Mouse (Mus musculus): ENCODE measurements around the gene Gmpr2. TPM values are rescaled to one million over a fixed set of nuclear protein-coding genes. Genes with fewer than 3 reads are reported as not detected.

Gene Gmpr2
- polyA plus RNA-seq, 1 experiment, result 23.8 TPM

DNA sequence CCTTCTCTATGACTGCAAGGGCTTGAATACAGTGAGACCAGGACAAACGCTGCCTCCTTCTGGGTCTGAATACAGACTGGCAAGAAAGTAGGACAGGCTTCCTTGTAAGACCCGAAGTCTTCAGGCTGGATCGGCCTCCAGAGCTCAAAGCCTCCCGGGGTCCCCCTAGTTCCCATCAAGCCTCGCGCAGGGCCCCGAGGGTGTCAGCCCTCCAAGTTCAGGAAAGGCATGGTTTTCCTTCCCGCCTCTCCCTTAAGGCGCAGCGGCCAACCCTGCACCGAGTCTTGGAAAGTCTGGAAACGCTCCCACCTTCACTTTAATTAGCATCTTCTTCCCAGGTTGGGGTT is 282 bp upstream of the Gmpr2 start:
- TF ChIP-seq MYOD1 (IDR thresholded peaks at IDR 0.05; ENCODE audit: control insufficient read depth, insufficient read length, low read depth) (no peak), CTCF (IDR thresholded peaks at IDR 0.05; ENCODE audit: control insufficient read depth, insufficient read depth, insufficient read length) (no peak), USF1 (IDR thresholded peaks at IDR 0.05; ENCODE audit: low read depth) (no peak), CEBPB (IDR thresholded peaks at IDR 0.05; ENCODE audit: low read depth) (no peak), FOSL1 (IDR thresholded peaks at IDR 0.05; ENCODE audit: insufficient read depth, low read length, poor library complexity, severe bottlenecking) (no peak)
- Histone ChIP-seq H3K79me3 (ENCODE audit: low read depth) (peaks cover 54% of the 10 kb centered on the region), H3K36me3 (ENCODE audit: control insufficient read depth, insufficient read depth) (peaks cover 37% of the 10 kb centered on the region), H3K4me3 (ENCODE audit: insufficient read depth, poor library complexity, severe bottlenecking) (peak overlapping the region; percentile 75), H3K79me2 (ENCODE audit: control insufficient read depth, insufficient read depth) (peaks cover 76% of the 10 kb centered on the region), H3K27me3 (ENCODE audit: control insufficient read depth, insufficient read depth, insufficient read length) (no peaks in the 10 kb centered on the region), H3ac (ENCODE audit: control insufficient read depth, insufficient read length, low read depth) (peak overlapping the region; percentile 92)

GRCm38 (mm10) chr14:55672741-55673060 is 960 bp downstream of the Gmpr2 start:
- Histone ChIP-seq H3K79me3 (ENCODE audit: low read depth) (peaks cover 46% of the 10 kb centered on the region), H3K79me2 (ENCODE audit: control insufficient read depth, insufficient read depth) (peaks cover 64% of the 10 kb centered on the region), H3K4me3 (ENCODE audit: insufficient read depth, poor library complexity, severe bottlenecking) (peak overlapping the region; percentile 75), H3ac (ENCODE audit: control insufficient read depth, insufficient read length, low read depth) (peak overlapping the region; percentile 62), H3K36me3 (ENCODE audit: control insufficient read depth, insufficient read depth) (peaks cover 50% of the 10 kb centered on the region), H3K27me3 (ENCODE audit: control insufficient read depth, insufficient read depth, insufficient read length) (no peaks in the 10 kb centered on the region)
- TF ChIP-seq FOSL1 (IDR thresholded peaks at IDR 0.05; ENCODE audit: insufficient read depth, low read length, poor library complexity, severe bottlenecking) (no peak), CTCF (IDR thresholded peaks at IDR 0.05; ENCODE audit: control insufficient read depth, insufficient read depth, insufficient read length) (no peak), CEBPB (IDR thresholded peaks at IDR 0.05; ENCODE audit: low read depth) (no peak), MYOG (IDR thresholded peaks at IDR 0.05; ENCODE audit: control insufficient read depth, extremely low read depth, insufficient read length) (no peak), USF1 (IDR thresholded peaks at IDR 0.05; ENCODE audit: low read depth) (no peak), MAX (IDR thresholded peaks at IDR 0.05) (no peak)

- peaks cover 16% of the 10 kb centered on the region for H3K79me3 ChIP-seq (ENCODE audit: low read depth)
- H3K4me3 ChIP-seq (ENCODE audit: insufficient read depth, poor library complexity, severe bottlenecking), result no peak overlapping the region
- H3K27me3 ChIP-seq (ENCODE audit: control insufficient read depth, insufficient read depth, insufficient read length), result no peaks in the 10 kb centered on the region
- H3K36me3 ChIP-seq (ENCODE audit: control insufficient read depth, insufficient read depth), result peaks cover 55% of the 10 kb centered on the region
- H3ac ChIP-seq (ENCODE audit: control insufficient read depth, insufficient read length, low read depth), result no peak overlapping the region
- peaks cover 36% of the 10 kb centered on the region for H3K79me2 ChIP-seq (ENCODE audit: control insufficient read depth, insufficient read depth)
- no peak for TF ChIP-seq CTCF (IDR thresholded peaks at IDR 0.05; ENCODE audit: control insufficient read depth, insufficient read depth, insufficient read length)
- no peak for TF ChIP-seq MYOD1 (IDR thresholded peaks at IDR 0.05; ENCODE audit: control insufficient read depth, insufficient read length, low read depth)
- TF ChIP-seq FOSL1 (IDR thresholded peaks at IDR 0.05; ENCODE audit: insufficient read depth, low read length, poor library complexity, severe bottlenecking), result no peak
- no peak for TF ChIP-seq CEBPB (IDR thresholded peaks at IDR 0.05; ENCODE audit: low read depth)
- no peak for TF ChIP-seq MAX (IDR thresholded peaks at IDR 0.05)
- no peak for TF ChIP-seq MYOG (IDR thresholded peaks at IDR 0.05; ENCODE audit: control insufficient read depth, extremely low read depth, insufficient read length)
- no peak for TF ChIP-seq USF1 (IDR thresholded peaks at IDR 0.05; ENCODE audit: low read depth)
Measured at GRCm38 (mm10) chr14:55677615-55678014, 5.9 kb downstream of the Gmpr2 start.

DNA sequence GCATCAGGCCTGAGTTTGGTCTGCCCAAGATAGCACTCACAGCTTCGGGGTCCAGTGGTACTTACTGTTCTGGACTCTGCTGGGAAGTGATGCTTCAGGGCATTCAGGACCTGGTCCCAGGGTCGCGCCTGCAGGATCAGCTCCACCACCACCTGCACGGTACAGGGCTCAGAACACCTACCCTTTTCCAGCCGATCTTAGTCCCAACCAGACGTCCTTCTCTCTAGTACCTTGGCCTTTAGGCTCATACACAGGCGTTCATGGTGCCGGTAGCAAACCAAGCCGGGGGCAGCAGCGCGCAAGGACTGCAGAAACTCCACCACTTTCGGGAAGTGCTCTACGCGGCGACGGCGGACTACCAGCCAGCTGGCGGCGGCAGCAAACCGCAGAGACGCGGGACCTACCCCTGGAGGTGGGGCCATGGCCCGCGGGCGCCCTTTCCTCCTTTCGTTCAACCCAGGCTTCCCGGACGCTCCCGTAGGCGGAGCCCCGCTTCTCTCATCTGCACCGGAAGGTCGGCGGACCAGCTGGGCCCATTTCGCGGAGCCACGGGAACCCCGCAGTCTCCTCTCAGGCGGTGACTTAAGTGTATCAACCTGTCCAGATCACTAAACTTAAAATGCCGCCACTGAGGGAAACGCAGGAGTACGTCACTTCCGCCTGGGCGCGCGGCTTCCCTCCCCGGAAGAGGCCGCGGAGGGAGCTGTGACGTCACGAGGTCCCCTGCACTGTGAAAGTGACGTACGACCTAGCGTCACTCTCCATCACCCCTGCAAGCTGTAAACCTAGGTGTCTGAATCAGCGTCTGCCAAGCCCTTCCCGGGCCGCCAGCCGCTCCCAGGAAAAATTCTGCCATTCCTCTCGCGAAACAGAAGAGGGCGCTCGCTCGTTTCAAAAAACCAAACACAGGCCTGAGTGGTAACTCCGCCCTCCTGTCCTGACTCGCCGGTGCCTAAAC is 9.7 kb downstream of the Gmpr2 start, which contains the start of gene Tinf2:
TSS of gene Tinf2 (minus strand) at position 661 of the 958 bp plus-strand sequence.
- H3K79me2 ChIP-seq (ENCODE audit: control insufficient read depth, insufficient read depth), result peaks cover 18% of the 10 kb centered on the region
- no peak for TF ChIP-seq USF1 (IDR thresholded peaks at IDR 0.05; ENCODE audit: low read depth)
- TF ChIP-seq CEBPB (IDR thresholded peaks at IDR 0.05; ENCODE audit: low read depth), result no peak
- peak; percentile 15 for TF ChIP-seq CTCF (IDR thresholded peaks at IDR 0.05; ENCODE audit: control insufficient read depth, insufficient read depth, insufficient read length)
- no peak for TF ChIP-seq MYOG (IDR thresholded peaks at IDR 0.05; ENCODE audit: control insufficient read depth, extremely low read depth, insufficient read length)
- peak within 1 kb of the TSS; percentile 72 for H3ac ChIP-seq (ENCODE audit: control insufficient read depth, insufficient read length, low read depth)
- peak within 1 kb of the TSS; percentile 61 for H3K4me3 ChIP-seq (ENCODE audit: insufficient read depth, poor library complexity, severe bottlenecking)
- H3K36me3 ChIP-seq (ENCODE audit: control insufficient read depth, insufficient read depth), result peaks cover 39% of the 10 kb centered on the region
- H3K27me3 ChIP-seq (ENCODE audit: control insufficient read depth, insufficient read depth, insufficient read length), result no peaks in the 10 kb centered on the region
- H3K79me3 ChIP-seq (ENCODE audit: low read depth), result peaks cover 7% of the 10 kb centered on the region

DNA sequence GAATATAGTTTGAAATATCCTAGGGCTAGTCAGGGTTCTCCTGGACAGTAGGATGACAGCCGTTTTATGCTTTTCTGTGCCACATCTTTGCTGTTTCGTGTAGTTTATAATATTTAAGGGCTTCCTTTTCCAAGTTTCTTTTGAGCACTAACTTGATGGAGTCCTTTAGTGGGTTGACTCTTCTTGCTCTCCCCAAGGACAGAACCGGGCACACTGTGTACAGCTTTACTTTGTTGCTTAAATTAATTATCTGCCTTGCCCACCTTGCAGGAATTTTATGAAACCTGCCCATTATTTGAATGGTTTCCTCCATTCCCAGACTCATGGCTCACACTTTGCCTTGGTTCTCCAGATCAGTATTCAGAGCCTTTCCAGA is 10.4 kb downstream of the Gmpr2 start:
- TF ChIP-seq USF1 (IDR thresholded peaks at IDR 0.05; ENCODE audit: low read depth), result no peak
- TF ChIP-seq CEBPB (IDR thresholded peaks at IDR 0.05; ENCODE audit: low read depth), result no peak
- no peak for TF ChIP-seq MYOG (IDR thresholded peaks at IDR 0.05; ENCODE audit: control insufficient read depth, extremely low read depth, insufficient read length)
- TF ChIP-seq FOSL1 (IDR thresholded peaks at IDR 0.05; ENCODE audit: insufficient read depth, low read length, poor library complexity, severe bottlenecking), result no peak
- no peak for TF ChIP-seq MAX (IDR thresholded peaks at IDR 0.05)
- TF ChIP-seq MYOD1 (IDR thresholded peaks at IDR 0.05; ENCODE audit: control insufficient read depth, insufficient read length, low read depth), result no peak
- TF ChIP-seq CTCF (IDR thresholded peaks at IDR 0.05; ENCODE audit: control insufficient read depth, insufficient read depth, insufficient read length), result no peak
- Histone ChIP-seq H3ac (ENCODE audit: control insufficient read depth, insufficient read length, low read depth) (no peak overlapping the region), H3K79me3 (ENCODE audit: low read depth) (peaks cover 7% of the 10 kb centered on the region), H3K27me3 (ENCODE audit: control insufficient read depth, insufficient read depth, insufficient read length) (no peaks in the 10 kb centered on the region), H3K36me3 (ENCODE audit: control insufficient read depth, insufficient read depth) (peaks cover 33% of the 10 kb centered on the region), H3K4me3 (ENCODE audit: insufficient read depth, poor library complexity, severe bottlenecking) (peak overlapping the region; percentile 18), H3K79me2 (ENCODE audit: control insufficient read depth, insufficient read depth) (peaks cover 18% of the 10 kb centered on the region)

Measured in C2C12 (cell line).